Mouse (Mus musculus) monocyte, adult 2 months (primary cell): ENCODE results near the gene Crtam.

Source experiments
- DNase-seq, 2 experiments: peaks; one replicate each; pipeline ENCODE4 v3.0.0; 2022; ENCODE audit warnings: low spot score in 2 of 2, low read depth in 1 of 2

The Crtam gene

GRCm38 (mm10) chr9:41004415-41004814 lies at the start of gene Crtam:
Gene Crtam (minus strand): TSS chr9:41004628.
- DNase-seq, result no peak

- DNase-seq, result no peak
Measured at GRCm38 (mm10) chr9:41054166-41054565, 49.7 kb upstream of the Crtam start.

- no peak for DNase-seq
Measured at GRCm38 (mm10) chr9:41053478-41053877, 49.0 kb upstream of the Crtam start.

GRCm38 (mm10) chr9:41051080-41051932 lies 46.9 kb upstream of the Crtam start:
- no peak for DNase-seq

GRCm38 (mm10) chr9:41050331-41051079 lies 46.1 kb upstream of the Crtam start:
- DNase-seq, result no peak

- no peak for DNase-seq
Measured at GRCm38 (mm10) chr9:41049282-41049681, 44.9 kb upstream of the Crtam start.

- no peak for DNase-seq
Measured at GRCm38 (mm10) chr9:41048820-41049219, 44.4 kb upstream of the Crtam start.

GRCm38 (mm10) chr9:41048216-41048615 lies 43.8 kb upstream of the Crtam start:
- no peak for DNase-seq

- no peak for DNase-seq
Measured at GRCm38 (mm10) chr9:41047654-41048053, 43.2 kb upstream of the Crtam start.

- peak; percentile 47 to 63 for DNase-seq
Measured at GRCm38 (mm10) chr9:41044626-41045025, 40.2 kb upstream of the Crtam start.

- DNase-seq, result no peak
Measured at GRCm38 (mm10) chr9:41043641-41044040, 39.2 kb upstream of the Crtam start.

- no peak for DNase-seq
Measured at GRCm38 (mm10) chr9:41041404-41041803, 37.0 kb upstream of the Crtam start.

GRCm38 (mm10) chr9:41038150-41038664 lies 33.8 kb upstream of the Crtam start:
- DNase-seq, result no peak

GRCm38 (mm10) chr9:41031590-41032489 lies 27.4 kb upstream of the Crtam start:
- no peak for DNase-seq

- DNase-seq, result no peak
Measured at GRCm38 (mm10) chr9:41029827-41030226, 25.4 kb upstream of the Crtam start.

- DNase-seq, result peak in 1 of 2 experiments; percentile 17
Measured at GRCm38 (mm10) chr9:41028470-41028869, 24.0 kb upstream of the Crtam start.

- no peak for DNase-seq
Measured at GRCm38 (mm10) chr9:41021690-41022089, 17.3 kb upstream of the Crtam start.

- DNase-seq, result no peak
Measured at GRCm38 (mm10) chr9:41020486-41020885, 16.1 kb upstream of the Crtam start.

- no peak for DNase-seq
Measured at GRCm38 (mm10) chr9:41014512-41014911, 10.1 kb upstream of the Crtam start.

- no peak for DNase-seq
Measured at GRCm38 (mm10) chr9:41012456-41012855, 8.0 kb upstream of the Crtam start.
